ENCODE assay signal across 8 mouse cellular contexts in the genomic region with DNA sequence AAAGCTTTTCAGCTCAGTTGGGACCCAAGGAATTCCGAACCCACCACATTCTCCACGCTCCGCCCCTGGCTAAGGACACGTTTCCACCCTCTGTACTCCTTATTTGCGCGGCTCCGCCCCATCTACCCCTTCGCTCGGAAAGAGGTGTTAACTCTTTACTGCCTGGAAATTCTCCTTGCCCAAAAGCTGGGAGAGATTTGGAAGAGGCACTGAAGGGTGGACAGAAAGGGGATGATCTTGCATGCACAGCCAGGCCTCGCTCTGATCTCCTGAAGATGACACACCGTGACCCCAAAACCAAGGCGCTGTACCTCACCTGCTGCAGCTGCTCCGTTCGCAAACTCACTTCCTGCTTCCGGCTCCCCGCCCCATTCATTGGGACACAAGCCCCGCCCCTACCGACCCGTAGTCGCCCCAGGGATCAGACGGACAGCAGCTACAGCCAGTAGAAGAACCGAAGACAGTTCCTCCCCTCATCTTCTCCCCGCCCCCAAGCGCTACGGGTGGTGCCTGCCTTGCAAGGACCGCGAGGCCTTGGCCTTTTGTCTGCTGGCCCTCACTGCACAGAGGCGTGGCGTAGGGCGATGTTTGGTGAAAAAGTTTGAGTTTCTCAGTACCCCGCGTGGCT. TPM values are rescaled to one million over a fixed set of nuclear protein-coding genes. Genes with fewer than 3 reads are reported as not detected.
DNase-seq lines count a peak whose midpoint lies in the region; ATAC-seq and TF ChIP-seq lines count a peak whose summit lies in the region.

A gene (minus strand): TSS at position 384 of the 628 bp plus-strand sequence.

- H3K4me3 ChIP-seq in MEL (ENCODE audit: control insufficient read depth in 1 of 2, insufficient read depth in 1 of 2, low read depth in 2 of 2, low read length in 2 of 2), result peak within 1 kb of the TSS; percentile 65 to 84
- H3K4me3 ChIP-seq in cerebellum, adult 2 months (replicated peaks; ENCODE audit: insufficient read depth, low read depth, low read length), result peak within 1 kb of the TSS; percentile 74
- peak within 1 kb of the TSS; percentile 69 for H3K4me3 ChIP-seq in forebrain, postnatal 0 days (ENCODE audit: low read depth, low read length)
- H3K4me3 ChIP-seq in lung, embryonic 15.5 days, result peak within 1 kb of the TSS; percentile 76

- WGBS in cerebellum, adult 2 months, result under 1% methylated on average over 32 of the region's 32 CpGs
- under 1% methylated on average over 31 of the region's 32 CpGs for WGBS in forebrain, postnatal 0 days
- WGBS in lung, embryonic 15.5 days, result under 1% methylated on average over 32 of the region's 32 CpGs

- peaks cover 5% of the 10 kb centered on the region; the same call in 1 of the 2 replicates for H3K79me2 ChIP-seq in MEL (ENCODE audit: control insufficient read depth, insufficient read depth, low read length, poor library complexity)

- no peak for TF ChIP-seq CTCF in MEL (IDR thresholded peaks at IDR 0.05 in 2 of 3, conservative IDR thresholded peaks at IDR 0.05 in 1 of 3; ENCODE audit: control insufficient read depth in 1 of 3, insufficient read depth in 1 of 3, low read depth in 2 of 3, low read length in 3 of 3, poor library complexity in 1 of 3, severe bottlenecking in 1 of 3)
- no peak for TF ChIP-seq CTCF in cerebellum, adult 2 months (IDR thresholded peaks at IDR 0.05; ENCODE audit: borderline replicate concordance, insufficient read depth, low read depth, low read length)
- no peak for TF ChIP-seq CTCF in forebrain, postnatal 0 days (IDR thresholded peaks at IDR 0.05; ENCODE audit: low read depth)

- H3K27me3 ChIP-seq in MEL (ENCODE audit: control insufficient read depth in 1 of 2, insufficient read depth in 2 of 2, low read length in 2 of 2), result no peaks in the 10 kb centered on the region
- no peaks in the 10 kb centered on the region for H3K27me3 ChIP-seq in cerebellum, adult 2 months (ENCODE audit: control insufficient read depth, insufficient read depth, low read length)
- no peaks in the 10 kb centered on the region for H3K27me3 ChIP-seq in forebrain, postnatal 0 days (ENCODE audit: insufficient read depth, low read length)
- H3K27me3 ChIP-seq in lung, embryonic 15.5 days, result no peaks in the 10 kb centered on the region

- H3K9me3 ChIP-seq in MEL (replicated peaks; ENCODE audit: insufficient read depth, low read length), result no peaks in the 10 kb centered on the region
- H3K9me3 ChIP-seq in forebrain, postnatal 0 days (ENCODE audit: low read length), result no peaks in the 10 kb centered on the region
- H3K9me3 ChIP-seq in lung, embryonic 15.5 days, result no peaks in the 10 kb centered on the region

- DNase-seq in MEL (ENCODE audit: low read depth, low spot score), result peak; percentile 99
- peak; percentile 95 to 97 for DNase-seq in cerebellum, adult 2 months
- peak; percentile 97 for DNase-seq in forebrain, postnatal 0 days
- peak; percentile 100 for DNase-seq in heart, postnatal 4 days
- DNase-seq in layer of hippocampus, adult 8-10 months (ENCODE audit: low spot score in 2 of 2), result peak; percentile 97 to 98
- peak; percentile 98 for DNase-seq in ovary, adult 18-20 months (ENCODE audit: low spot score)
- DNase-seq in thymus, postnatal 0 days (ENCODE audit: low spot score), result peak; percentile 98

- peak; percentile 98 for ATAC-seq in forebrain, postnatal 0 days
- ATAC-seq in lung, embryonic 15.5 days (ENCODE audit: borderline replicate concordance, extremely low read depth, low FRiP score, low TSS enrichment), result peak; percentile 99

- H3K36me3 ChIP-seq in MEL (ENCODE audit: control insufficient read depth in 1 of 2, insufficient read depth in 2 of 2, low read length in 2 of 2), result peaks cover 0 to 4% of the 10 kb centered on the region in 2 experiments; a peak in 2 of 4 replicates
- peaks cover 27% of the 10 kb centered on the region for H3K36me3 ChIP-seq in forebrain, postnatal 0 days (ENCODE audit: insufficient read depth)
- peaks cover 7% of the 10 kb centered on the region for H3K36me3 ChIP-seq in lung, embryonic 15.5 days

- TF ChIP-seq RAD21 in MEL (IDR thresholded peaks at IDR 0.05; ENCODE audit: low read depth, low read length), result no peak

- H3K4me1 ChIP-seq in MEL (ENCODE audit: control insufficient read depth in 1 of 2, insufficient read depth in 2 of 2, low read length in 2 of 2), result peaks cover 0 to 9% of the 10 kb centered on the region in 2 experiments; a peak in 2 of 4 replicates
- peaks cover 7% of the 10 kb centered on the region for H3K4me1 ChIP-seq in cerebellum, adult 2 months (ENCODE audit: control insufficient read depth, insufficient read depth, low read length)
- H3K4me1 ChIP-seq in forebrain, postnatal 0 days (ENCODE audit: insufficient read depth), result 0 out of 2 replicates have a peak, but pooled peaks cover 8% of the 10 kb centered on the region
- peaks cover 15% of the 10 kb centered on the region for H3K4me1 ChIP-seq in lung, embryonic 15.5 days

- H3K9ac ChIP-seq in MEL (ENCODE audit: control insufficient read depth, low read depth, low read length, poor library complexity, severe bottlenecking), result peak within 1 kb of the TSS; percentile 86
- H3K9ac ChIP-seq in forebrain, postnatal 0 days, result peak within 1 kb of the TSS; percentile 56
- peak within 1 kb of the TSS; percentile 63 for H3K9ac ChIP-seq in lung, embryonic 15.5 days

- peak within 1 kb of the TSS; percentile 63 for H3K4me2 ChIP-seq in forebrain, postnatal 0 days (ENCODE audit: low read depth)
- H3K4me2 ChIP-seq in lung, embryonic 15.5 days, result peak within 1 kb of the TSS; percentile 74

- no peak for TF ChIP-seq EP300 in MEL (IDR thresholded peaks at IDR 0.05; ENCODE audit: low read depth in 1 of 2, low read length in 2 of 2)

- peak within 1 kb of the TSS; percentile 41 for H3K27ac ChIP-seq in MEL (ENCODE audit: control insufficient read depth, low read depth, low read length)
- H3K27ac ChIP-seq in cerebellum, adult 2 months (ENCODE audit: insufficient read depth, low read length), result peak within 1 kb of the TSS; percentile 19; the same call in 1 of the 2 replicates
- peak within 1 kb of the TSS; percentile 81 for H3K27ac ChIP-seq in forebrain, postnatal 0 days (ENCODE audit: low read depth, low read length)
- peak within 1 kb of the TSS; percentile 74 for H3K27ac ChIP-seq in lung, embryonic 15.5 days

- peak; percentile 73 to 89; a peak in 3 of 4 replicates for TF ChIP-seq POLR2A in MEL (IDR thresholded peaks at IDR 0.05; ENCODE audit: control insufficient read depth in 1 of 2, insufficient read depth in 1 of 2, low read depth in 1 of 2, low read length in 2 of 2, poor library complexity in 1 of 2)
- peak; percentile 78 for TF ChIP-seq POLR2A in cerebellum, adult 2 months (IDR thresholded peaks at IDR 0.05; ENCODE audit: borderline replicate concordance, insufficient read depth, low read length)

TF ChIP-seq in MEL, 35 proteins besides CTCF, POLR2A, EP300 and RAD21:
- TF ChIP-seq TBP (IDR thresholded peaks at IDR 0.05; ENCODE audit: low read depth, low read length), result peak; percentile 78; the same call in 1 of the 2 replicates
- peak; percentile 91 for TF ChIP-seq MAZ (IDR thresholded peaks at IDR 0.05; ENCODE audit: low read depth, low read length)
- TF ChIP-seq TCF12 (IDR thresholded peaks at IDR 0.05; ENCODE audit: low read depth, low read length), result peak; percentile 33; the same call in 1 of the 2 replicates
- peak; percentile 96 for TF ChIP-seq ELF1 (IDR thresholded peaks at IDR 0.05; ENCODE audit: low read depth, low read length)
- TF ChIP-seq SIN3A (IDR thresholded peaks at IDR 0.05; ENCODE audit: low read length), result peak; percentile 95
- peak; percentile 90 for TF ChIP-seq MXI1 (IDR thresholded peaks at IDR 0.05; ENCODE audit: low read depth, low read length)
- peak; percentile 71 for TF ChIP-seq MYC (IDR thresholded peaks at IDR 0.05; ENCODE audit: low read depth, low read length)
- no peak for TF ChIP-seq GATA1 (IDR thresholded peaks at IDR 0.05; ENCODE audit: low read depth, low read length)
- peak; percentile 82 for TF ChIP-seq HCFC1 (IDR thresholded peaks at IDR 0.05; ENCODE audit: low read depth, low read length)
- TF ChIP-seq NELFE (IDR thresholded peaks at IDR 0.05; ENCODE audit: low read depth, low read length), result peak; percentile 80
- peak; percentile 51; the same call in 1 of the 2 replicates for TF ChIP-seq MAX (IDR thresholded peaks at IDR 0.05; ENCODE audit: low read length)
- no peak for TF ChIP-seq ZKSCAN1 (IDR thresholded peaks at IDR 0.05; ENCODE audit: low read depth, low read length)
- peak; percentile 6; the same call in 1 of the 2 replicates for TF ChIP-seq CHD2 (IDR thresholded peaks at IDR 0.05; ENCODE audit: low read length)
- peak; percentile 71 for TF ChIP-seq ZMIZ1 (IDR thresholded peaks at IDR 0.05; ENCODE audit: low read depth, low read length)
- peak; percentile 81; the same call in 1 of the 2 replicates for TF ChIP-seq POLR2AphosphoS2 (IDR thresholded peaks at IDR 0.05; ENCODE audit: low read length)
- TF ChIP-seq USF2 (IDR thresholded peaks at IDR 0.05; ENCODE audit: borderline replicate concordance in 1 of 2, insufficient read depth in 1 of 2, low read depth in 1 of 2, low read length in 2 of 2), result no peak
- TF ChIP-seq RCOR1 (IDR thresholded peaks at IDR 0.05; ENCODE audit: low read depth, low read length), result no peak

RNA-seq across cellular contexts. Expression of the gene that starts here (rescaled TPM):
- total RNA-seq in MEL (2012; rRNA removed), result 58.7 and 59.4 TPM in 2 replicates
- 10 to 100 TPM in 1 of 2 experiments, not detected in 1; 82.7 TPM for polyA plus RNA-seq in MEL (2012; ENCODE audit: insufficient read depth in 1 of 2, insufficient read length in 2 of 2, low read depth in 1 of 2, low replicate concordance in 2 of 2, missing spikeins in 1 of 2)
- 61.0 and 61.2 TPM in 2 replicates for polyA plus RNA-seq in cerebellum, adult 2 months (2012; rRNA removed)
- total RNA-seq in forebrain, postnatal 0 days (2014; rRNA removed), result 67.4 and 84.2 TPM in 2 replicates
- 75.2 and 76.8 TPM in 2 replicates for polyA plus RNA-seq in forebrain, postnatal 0 days (2015; fragmentation: Nextera tagmentation; extraction: Ambion mirVana)
- total RNA-seq in heart, postnatal 4 days (2021), result 10 to 100 TPM; 39.7 to 40.2 TPM
- total RNA-seq in layer of hippocampus, adult 8-10 months (2022), result 10 to 100 TPM; 38.9 to 41.3 (median 39.7) TPM
- 94.4 and 104 TPM in 2 replicates for polyA plus RNA-seq in lung, embryonic 15.5 days (2015; fragmentation: Nextera tagmentation; extraction: Ambion mirVana)
- polyA plus RNA-seq in thymus, postnatal 0 days (2015; fragmentation: Nextera tagmentation; extraction: Ambion mirVana), result 101 and 102 TPM in 2 replicates

Comparison
In these comparisons a context has a peak if more than half of its experiments do, and no peak if none do; other contexts are left out.
1. Peak in every context shown above with its lines: DNase-seq, ATAC-seq, H3K4me3 ChIP-seq and H3K27ac ChIP-seq.
2. H3K27ac ChIP-seq: peak in every context shown above with its lines; median percentile 81 in forebrain, postnatal 0 days; 74 in lung, embryonic 15.5 days; 41 in MEL; 19 in cerebellum, adult 2 months.